Mouse (Mus musculus) cerebellum, postnatal 25 days (tissue): Measurements from ENCODE around the gene Galntl5.
"Not testable (repeated sequence)": the region's sequence is repeated elsewhere in the genome, so short reads cannot be mapped to it uniquely, and the experiment has no call there.

Source experiments
- DNase-seq, 2 experiments: peaks; one replicate each; pipeline ENCODE4 v3.0.0; 2021; ENCODE audit warnings: mixed read lengths in 2 of 2

Galntl5 gene

DNA sequence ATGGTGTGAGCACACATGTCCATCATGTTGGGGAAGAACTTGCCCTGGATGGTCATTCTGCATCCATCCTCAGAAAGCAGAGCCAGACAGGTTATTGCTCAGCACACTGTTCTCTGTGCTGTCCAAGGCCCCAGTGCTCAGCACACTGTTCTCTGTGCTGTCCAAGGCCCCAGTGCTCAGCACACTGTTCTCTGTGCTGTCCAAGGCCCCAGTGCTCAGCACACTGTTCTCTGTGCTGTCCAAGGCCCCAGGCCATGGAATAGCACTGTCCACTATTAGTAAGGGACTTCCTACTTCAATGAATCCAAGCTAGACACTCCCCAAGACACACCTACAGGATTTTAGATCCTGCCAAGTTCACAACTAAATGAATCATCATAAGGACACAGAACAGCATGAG lies 32.0 kb downstream of the Galntl5 start:
- DNase-seq, result not testable (repeated sequence)

DNA sequence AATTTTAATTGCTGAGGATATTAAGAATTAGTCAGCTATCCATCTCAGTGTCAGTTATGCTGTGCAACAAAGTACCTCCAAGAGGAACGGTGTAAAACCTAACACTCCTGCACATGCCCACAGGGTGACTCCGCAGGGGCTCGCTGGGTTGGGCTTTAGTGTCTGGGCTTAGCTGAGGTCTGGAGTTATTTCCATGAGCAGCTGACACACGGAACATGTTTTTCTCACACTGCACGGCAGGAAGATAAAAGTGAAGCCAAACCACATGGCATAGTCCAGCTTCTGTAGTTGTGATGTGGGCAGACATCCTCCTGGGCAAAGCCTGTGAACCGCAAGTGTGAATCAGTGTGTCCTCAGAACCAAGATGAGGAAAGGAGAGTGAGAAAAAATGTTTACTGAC lies 33.7 kb downstream of the Galntl5 start:
- DNase-seq, result peak in 1 of 2 experiments; percentile 20

DNA sequence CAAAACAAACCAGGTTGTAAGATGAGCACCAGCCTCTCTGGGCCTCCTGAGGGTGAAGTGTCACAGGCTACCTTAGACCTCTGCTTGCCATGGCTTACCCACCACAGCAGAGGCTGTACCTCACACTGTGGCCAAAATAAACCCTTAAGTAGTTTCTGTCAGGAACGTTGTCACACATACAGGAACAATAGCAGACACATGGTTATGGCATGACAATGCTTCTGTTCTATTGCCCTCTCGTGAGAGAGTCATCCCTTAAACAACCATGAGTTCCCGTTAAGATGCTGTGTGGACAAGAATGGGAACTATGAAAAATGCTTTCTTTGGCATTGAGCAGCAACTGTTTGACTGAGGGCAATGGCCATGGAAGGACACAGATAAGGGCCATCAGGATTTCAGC lies 40.3 kb downstream of the Galntl5 start, which contains the start of gene Galnt11:
Gene Galnt11, plus strand, starts transcription at position 301 of the 400 bp plus-strand sequence.
- DNase-seq, result no peak

DNA sequence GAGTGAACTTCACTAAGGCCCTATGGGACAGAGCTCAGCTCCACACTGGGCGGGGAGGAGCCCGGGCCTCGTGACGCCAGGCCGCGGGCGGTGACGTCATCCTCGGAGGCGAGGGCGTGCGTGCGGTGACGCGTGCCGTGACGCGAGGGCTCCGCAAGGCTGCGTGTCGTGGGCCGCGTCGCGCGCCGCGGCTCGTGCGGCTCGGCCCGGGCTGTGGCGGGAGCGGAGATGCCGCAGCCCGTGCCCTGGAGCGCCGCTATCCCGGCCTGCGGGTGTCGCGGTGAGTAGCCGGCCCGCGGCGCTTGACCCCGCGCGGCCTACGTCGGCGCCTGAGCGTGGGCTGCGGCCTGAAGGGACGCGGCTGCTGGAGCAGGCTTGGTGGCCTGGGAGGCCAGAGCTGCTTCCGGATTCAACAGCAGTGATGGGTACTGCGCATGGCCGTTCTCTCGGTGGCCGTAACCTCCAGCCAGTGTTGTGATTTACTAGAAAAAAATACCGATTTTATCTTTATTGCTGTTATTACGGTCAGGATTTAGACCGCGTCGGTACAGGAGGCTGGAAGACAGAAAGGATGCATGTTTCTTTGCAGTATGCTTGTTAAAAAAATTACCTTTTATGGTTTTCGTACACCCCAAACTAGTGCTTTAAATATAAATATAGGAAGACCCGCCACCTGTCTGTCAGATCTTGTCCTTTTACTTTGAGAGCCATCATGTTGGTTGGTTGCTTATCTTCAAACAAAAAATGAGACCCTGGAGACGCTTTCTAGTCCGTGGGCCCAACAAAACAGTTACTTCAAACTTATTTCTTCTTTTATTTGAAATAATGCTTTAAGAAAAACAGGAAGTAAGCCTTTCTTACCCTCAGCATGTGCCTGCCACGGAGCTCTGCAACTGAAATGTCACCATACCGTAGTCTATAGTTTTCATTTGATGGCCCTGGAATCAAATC lies 41.8 kb downstream of the Galntl5 start, which contains the start of gene E130116L18Rik:
Gene E130116L18Rik, minus strand, starts transcription at position 402 of the 951 bp plus-strand sequence.
- peak; percentile 95 to 97 for DNase-seq

DNA sequence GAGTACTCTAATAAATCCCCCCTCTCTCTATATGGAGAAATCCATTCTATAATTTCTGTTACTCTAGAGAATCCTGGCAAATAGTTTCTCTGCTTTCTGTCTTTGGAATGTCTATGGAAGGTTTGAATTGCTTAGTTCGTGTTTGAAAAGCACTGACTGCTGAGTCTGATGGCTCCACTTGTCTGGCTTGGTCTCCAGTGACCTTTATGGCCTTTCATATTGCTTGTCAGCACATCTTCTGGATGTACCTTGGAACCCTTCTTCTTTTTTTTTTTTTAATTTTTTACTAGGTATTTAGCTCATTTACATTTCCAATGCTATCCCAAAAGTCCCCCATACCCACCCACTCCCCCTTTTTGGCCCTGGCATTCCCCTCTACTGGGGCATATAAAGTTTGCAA lies 43.1 kb downstream of the Galntl5 start:
- not testable (repeated sequence) for DNase-seq

DNA sequence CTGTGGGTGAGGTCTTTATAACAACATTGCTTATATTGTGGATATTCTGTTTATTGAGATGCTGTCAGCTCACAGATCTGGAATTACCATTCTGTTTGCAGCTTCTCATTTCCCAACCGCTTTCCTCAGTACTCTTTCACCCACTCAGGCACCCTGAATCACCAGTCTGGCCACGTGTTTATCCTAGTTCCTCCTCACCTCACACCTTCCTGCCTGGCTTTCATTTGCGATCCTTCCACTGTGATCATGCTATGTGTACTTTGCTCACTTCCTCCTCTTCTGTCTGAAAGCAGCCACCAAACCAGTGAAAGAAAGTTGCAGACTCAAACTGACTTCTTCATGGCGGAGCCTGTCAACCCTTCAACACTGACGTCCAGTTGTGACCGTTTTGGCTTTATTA lies 61.8 kb downstream of the Galntl5 start:
- no peak for DNase-seq

DNA sequence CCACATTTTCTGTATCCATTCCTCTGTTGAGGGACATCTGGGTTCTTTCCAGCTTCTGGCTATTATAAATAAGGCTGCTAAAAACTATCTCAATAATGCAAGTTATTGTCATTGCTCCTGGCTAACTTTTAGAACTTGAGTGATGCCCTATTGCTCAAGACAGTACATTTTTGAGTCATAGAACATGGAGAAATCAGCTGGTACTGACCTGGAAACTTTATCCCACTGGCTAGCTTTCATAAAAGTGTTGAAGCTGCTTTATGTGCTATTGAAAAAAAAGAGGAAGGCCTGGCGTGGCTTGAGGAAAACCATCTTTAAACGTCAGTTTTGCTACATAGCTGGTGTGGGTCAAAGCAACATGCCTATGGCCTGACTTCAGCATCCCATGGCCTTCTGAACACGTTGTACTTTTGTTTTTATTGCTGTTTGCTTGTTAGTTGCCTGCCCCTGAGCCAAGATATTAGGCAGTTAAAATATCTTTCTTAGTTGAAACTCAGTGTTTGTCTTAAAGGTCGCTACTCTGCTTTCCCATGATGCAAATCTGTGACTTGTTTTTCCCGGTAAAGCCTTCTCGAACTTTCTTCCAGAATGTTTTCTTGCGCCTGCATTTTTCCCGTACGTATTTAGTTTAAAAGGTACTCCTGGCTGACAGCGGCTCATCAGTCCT lies 64.7 kb downstream of the Galntl5 start:
- no peak for DNase-seq

DNA sequence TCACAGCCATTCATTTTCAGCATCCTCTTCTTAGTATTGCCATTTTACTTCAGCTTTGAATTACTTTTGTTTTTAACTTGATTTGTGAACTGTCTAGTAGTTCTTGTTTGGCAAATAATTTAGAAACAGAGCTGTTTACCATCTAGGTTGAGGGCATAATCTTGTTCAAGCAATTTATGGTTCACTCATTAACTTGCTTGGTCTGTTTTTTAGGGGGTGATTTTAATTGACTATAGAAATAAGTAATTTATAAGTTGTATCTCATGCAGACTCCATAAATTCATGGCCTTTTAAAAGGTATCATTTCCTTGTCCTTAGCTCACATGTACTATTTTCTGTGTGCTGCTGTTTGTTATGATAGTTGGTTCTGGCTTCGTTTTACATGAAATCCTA lies 65.2 kb downstream of the Galntl5 start:
- DNase-seq, result no peak

DNA sequence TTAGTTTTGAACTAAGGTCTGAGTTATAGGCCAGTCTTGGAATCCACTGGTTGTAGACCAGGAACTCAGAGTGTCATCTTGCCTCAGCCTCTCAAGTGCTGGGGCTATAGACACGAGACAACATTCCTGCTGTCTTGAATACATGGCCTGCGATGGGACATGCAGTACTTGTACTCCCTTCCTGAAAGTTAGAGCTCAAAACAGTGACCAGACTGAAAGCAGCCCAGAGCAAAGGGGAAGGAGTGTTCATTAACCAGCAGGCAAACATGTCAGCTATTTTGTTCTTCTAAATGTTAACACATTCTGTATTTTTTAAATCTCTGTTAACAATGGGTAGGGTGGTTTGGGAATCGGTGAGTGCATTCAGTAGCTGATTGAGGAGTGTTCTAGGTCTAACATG lies 65.8 kb downstream of the Galntl5 start:
- DNase-seq, result no peak

DNA sequence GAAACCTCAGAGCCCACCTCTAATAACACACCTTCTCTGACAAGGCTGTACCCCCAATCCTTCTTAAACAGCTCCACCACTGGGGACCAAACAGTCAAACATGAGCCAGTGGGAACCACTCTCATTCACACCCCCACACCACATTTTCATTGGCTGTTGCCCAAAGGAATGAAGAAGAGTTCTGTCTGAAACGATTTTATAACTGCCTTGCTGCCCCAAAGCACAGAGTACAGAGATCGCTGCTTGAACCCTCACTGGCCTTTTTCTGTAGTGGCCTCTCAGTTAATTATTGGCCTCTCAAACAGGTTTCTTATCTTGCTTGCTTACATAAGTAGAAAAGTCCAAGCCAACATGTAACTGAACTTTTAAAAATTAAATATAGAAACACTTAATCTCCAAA lies 71.2 kb downstream of the Galntl5 start:
- no peak for DNase-seq

DNA sequence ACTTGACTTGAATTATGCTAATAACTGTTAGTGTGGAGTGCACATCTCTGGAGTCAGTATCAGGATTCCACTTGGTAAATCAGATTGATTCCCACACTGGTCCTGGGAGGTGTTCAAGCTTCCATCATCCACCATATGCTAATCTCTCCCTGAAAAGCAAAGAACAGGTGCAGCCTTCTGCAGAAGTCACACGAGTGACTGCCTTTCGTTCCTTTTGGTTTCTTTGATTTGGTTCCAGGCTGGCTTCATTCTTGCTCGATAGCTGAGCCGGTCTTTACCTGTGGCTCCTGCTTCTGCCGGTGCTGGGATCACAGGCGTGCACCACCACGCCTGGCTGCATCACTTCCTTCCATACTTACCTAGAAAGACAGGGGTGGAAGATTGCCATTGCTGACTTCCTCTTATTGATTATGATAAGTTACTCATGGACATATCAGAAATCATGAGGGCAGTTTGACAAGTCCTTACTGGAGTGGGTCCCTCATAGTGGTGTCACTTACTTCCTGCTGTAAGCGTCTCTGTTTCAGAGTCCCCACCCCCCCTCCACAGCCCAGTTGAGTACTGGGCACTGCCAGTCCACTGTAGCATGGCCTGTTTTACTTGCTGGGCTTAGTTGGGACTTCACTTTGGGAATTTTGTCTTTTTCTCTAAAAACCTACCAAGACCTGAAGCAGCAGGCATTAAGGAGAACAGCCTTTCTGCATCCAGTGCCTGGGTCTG lies 71.7 kb downstream of the Galntl5 start:
- no peak for DNase-seq

DNA sequence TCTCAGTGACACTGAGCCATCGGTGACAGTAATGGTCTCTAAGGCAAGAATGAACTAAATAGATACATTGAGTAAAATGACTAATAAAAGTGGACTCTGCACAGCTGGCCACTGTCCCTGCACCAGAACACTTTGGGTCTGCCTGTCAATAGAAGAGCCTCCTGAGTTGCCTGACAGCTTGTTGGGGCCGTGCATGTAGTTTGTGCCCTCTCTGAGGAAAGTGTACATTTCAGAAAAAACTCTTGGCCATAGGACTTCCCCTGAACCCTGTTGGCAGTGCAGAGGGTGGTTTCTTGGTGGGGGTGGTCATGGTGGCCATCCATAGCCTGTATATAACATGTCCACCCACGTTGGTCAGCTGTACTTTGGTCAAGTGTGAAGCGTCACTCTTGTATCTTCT lies 73.2 kb downstream of the Galntl5 start:
- no peak for DNase-seq

DNA sequence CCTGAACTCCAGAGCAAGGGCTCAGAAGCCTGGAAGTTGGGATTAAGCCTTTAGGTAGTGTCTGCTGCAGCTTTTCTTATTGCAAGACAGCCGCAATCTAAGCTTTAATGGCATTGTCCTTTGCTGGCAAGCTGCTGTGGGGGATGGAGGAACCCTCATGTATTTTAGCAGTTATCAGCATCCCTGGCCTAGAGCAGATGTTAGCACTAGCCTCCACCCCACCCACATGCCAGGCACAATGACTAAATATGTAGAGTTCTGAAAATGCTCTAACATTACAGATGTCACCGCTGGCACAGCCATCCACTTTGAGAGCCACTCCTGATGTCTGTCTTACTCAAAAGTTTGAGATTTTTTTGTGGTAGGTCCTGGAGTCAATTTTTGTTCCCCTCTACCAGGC lies 75.4 kb downstream of the Galntl5 start:
- DNase-seq, result no peak

DNA sequence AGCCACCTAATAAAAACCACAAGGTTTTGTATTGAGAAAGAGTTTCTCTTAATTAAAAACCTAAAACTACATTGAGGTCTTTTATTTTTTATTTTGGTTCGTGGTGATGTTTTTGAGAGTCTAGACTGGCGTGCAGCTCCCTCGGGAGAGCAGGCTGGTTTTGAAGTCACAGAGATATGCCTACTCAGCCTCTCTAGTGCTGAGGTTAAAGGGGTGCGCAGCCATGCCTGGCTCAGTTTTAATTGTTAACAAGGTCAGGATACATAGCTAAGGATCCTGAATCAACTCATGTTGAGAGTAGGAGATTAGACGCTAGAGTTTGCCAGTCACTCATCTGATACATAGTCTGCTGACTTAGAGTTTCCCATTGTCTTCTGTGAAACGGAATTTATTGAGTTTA lies 80.2 kb downstream of the Galntl5 start:
- no peak for DNase-seq

DNA sequence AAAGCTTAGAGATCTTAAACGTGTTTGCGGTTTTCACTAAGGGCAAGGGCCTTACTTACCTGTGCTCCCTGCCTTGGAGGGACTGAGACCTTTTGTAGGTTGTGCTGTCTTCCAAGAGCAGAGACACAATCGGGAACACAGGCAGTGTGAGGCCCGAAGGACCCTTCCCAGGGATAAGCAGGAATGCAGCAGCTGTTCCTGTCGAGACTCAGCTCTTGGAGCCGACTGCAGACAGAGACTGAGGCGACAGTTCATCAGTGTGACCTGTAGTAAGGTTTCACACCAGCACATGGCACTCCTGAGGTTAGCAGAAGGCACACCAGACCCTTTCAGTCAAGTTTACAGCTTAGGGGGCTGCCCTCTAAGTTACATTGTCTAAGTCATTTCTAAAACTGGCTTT lies 81.0 kb downstream of the Galntl5 start:
- no peak for DNase-seq

DNA sequence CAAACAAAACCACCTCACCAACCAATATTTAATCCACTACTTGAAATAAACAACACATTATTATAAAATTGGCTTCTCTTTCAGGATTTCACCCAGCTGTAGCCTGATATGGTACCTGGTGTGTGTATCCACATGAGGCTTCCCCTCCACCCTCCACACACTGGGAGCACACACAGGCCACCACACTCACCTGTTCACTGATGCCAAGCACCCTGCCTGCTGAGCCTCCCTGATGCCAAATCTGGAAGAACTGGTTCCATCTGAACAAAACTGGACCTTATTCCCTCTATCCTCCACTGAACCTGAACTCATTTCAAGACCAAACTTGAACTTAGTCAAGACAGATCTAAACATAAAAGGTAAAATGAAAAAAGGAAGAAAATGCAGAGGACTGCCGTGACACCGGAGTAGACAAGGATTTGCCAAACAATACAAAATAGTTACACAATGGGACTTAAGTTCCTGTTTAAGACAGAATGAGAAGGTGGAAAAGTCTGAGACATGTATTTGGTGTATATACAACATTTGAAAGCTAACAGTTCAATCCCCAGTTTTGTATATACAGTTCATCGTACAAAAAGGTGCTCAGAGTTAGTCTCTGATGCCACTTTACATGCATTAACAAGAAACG lies 87.1 kb downstream of the Galntl5 start:
- DNase-seq, result peak in 1 of 2 experiments; percentile 24
